Mouse (Mus musculus): Measurements from ENCODE around the gene Ripor3. TPM values are rescaled to one million over a fixed set of nuclear protein-coding genes. Genes with fewer than 3 reads are reported as not detected.

The Ripor3 gene
- total RNA-seq, 2 experiments from 2014 or later: 3.5 to 5.8 TPM

DNA sequence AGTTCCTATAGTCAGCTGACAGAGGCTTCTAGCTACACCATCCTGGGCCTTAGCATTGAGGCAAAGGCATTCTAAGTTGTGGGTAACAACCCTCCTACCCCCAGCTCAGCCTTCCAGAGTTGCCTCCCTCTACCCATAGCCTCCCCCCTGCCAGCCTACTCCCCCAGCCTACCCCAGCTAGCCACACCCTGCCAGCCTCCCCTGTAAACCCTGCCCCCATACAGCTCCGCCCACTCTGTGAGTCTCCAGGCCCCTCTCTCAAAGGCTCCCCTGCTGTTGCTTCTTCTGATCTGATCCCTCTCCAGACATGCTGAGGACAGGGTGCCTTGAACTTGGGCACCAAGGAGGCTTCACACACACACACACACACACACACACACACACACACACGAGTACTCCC, 21.4 kb upstream of the Ripor3 start:
- DNase-seq: no peak

- DNase-seq: no peak
These were observed 18.0 kb upstream of the Ripor3 start for GRCm38 (mm10) chr2:168028376-168028775.

GRCm38 (mm10) chr2:168026467-168026866, 16.0 kb upstream of the Ripor3 start:
- no peak for DNase-seq

DNA sequence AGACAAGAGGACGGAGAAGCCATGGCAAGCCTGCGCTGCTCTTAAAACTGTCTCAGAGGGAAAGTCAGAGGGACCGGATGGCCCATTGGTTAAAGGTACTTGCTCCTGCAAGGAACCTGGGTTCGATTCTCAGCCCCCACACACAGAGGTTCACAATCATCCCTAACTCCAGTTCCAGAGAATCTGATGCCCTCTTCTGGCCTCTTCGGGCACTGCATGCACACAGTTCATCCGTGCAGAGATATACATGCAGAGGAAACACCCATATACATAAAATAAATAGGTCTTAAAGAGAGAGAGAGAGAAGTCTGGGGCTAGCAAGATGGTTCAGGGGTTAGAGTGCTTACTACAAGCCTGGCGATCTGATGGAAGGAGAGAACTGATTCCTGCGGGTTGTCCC, 15.5 kb upstream of the Ripor3 start:
- DNase-seq: no peak

- peak; percentile 62 for DNase-seq
These were observed 14.8 kb upstream of the Ripor3 start for GRCm38 (mm10) chr2:168025174-168025573.

- no peak for DNase-seq
These were observed 13.5 kb upstream of the Ripor3 start for GRCm38 (mm10) chr2:168023763-168024402.

DNA sequence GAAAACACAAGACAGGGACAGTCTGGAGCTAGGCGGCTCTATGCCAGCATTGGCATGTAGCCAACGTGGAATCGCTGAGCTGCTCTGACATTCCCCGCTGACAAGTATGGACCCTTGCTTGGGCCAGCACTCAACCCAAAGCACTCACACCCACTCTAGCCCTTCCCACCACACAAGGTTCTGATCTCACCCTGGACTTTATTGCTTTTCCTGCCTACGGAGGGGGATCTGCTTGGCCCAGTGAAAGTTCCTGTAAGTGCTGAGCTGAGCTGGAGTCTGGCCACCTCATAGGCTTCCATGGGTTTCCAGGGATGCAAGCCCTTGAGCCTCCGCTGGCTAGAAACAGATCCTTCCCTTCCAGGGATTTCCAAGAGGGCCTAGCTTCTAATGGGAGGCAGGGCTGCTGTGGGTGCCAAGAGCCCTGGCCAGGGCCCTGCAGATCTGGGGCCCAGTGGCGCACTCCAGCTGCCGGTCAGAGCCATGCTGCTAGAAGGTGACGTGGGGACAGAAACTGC, 8.8 kb upstream of the Ripor3 start:
- DNase-seq: peak; percentile 77

DNA sequence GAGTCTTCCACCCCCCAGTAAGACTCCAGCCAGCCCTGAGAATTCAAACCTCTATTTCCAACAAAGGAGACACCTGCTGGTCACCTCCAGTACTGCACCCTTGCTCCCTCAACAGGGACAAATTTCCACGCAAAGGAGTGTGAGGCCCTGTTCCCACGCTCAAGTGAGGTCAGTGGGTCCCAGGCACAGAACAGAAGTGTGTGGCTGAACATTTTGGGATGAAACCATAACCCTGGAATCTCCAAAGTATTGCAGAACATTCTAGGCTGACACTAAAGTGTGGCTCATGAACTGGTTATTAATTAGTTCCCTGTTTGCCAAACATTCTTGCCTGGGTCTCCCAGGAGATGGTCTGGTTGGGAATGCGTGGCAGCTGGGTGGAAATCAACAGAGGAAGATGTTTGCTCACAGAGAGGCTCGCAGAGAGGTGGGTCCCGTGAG, 6.6 kb upstream of the Ripor3 start:
- DNase-seq: peak; percentile 87

DNA sequence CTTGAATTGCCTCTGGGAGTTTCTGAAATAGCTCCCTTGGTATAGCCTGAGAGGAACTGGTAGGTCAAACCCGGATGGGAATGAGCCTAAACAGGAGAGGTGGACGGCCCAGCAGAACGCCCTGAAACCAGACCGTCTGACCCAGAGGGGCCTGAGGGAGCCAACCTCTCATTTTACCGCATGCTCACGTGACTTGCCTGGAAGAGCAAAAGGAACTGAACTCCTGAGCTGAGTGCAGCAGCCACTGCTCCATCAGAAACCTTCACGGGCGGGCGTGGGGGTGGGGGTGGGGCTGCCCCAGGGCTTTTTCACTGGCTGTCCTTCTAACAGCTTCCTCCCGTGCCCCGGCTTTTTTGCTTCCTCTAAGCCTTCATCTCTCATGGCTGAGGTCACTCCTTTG, 475 bp upstream of the Ripor3 start:
- no peak for DNase-seq

GRCm38 (mm10) chr2:168008132-168008531, 2.3 kb downstream of the Ripor3 start:
- no peak for DNase-seq

- DNase-seq: no peak
These were observed 3.9 kb downstream of the Ripor3 start for GRCm38 (mm10) chr2:168006489-168006888.

- no peak for DNase-seq
These were observed 4.8 kb downstream of the Ripor3 start for GRCm38 (mm10) chr2:168005616-168006015.

DNA sequence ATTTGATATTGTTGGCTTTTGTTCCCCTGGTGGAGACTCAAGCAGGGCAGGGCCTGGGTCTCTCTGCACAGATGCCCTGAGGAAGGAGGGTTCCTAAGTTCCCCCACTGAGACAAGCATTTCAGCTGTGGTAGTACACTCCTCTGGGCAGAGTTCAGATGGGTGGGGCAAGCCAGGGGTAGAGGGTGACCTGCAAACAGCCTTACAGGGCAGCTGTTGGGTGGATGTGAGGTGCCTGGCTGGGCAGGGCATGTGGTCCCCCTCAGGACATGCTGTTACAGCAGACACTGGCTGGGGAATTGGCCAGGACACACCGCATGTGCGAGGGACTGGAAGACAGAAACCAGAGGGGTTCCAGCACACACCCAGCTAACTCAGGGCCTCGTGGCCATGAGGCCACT, 5.4 kb downstream of the Ripor3 start:
- no peak for DNase-seq

- no peak for DNase-seq
These were observed 6.0 kb downstream of the Ripor3 start for GRCm38 (mm10) chr2:168004369-168004768.

DNA sequence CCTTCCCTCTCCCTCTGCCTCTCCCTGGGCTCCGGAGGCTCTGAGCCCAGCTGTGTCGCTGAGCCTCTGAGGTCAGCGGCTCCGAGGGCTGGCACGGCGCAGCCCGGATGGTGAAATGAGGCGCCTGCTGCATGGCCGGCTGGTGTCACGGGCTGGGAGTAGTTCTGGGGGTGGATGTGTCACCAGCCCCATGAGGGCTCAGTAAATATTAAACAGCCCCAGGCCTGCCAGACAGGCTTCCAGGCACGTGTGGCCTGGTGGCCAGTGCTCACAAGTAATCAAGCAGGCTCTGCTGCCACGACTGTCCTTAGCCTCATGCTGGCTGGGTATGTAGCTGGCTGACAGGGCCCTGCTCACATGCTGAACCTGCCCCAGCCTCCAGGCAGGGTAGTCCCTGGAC, 7.0 kb downstream of the Ripor3 start:
- no peak for DNase-seq

DNA sequence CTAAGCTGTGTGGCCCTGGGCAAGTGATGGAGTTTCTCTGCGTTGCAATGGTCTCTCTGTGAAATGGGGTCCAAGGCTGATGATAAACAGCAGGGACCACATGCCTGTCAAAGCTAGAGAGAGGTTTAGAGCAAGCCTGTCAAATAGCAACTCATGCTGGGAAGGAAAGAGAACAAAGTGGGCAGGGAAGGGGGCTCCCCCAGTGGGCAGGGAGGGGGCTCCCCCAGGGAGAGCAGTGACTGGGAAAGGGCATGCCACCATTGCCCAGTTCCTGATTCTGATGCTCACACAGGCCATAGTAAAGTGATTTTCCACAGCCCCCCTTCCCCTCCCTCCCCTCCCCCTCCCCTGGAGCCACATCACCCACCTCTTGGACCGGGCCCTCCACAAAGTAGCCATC, 7.5 kb downstream of the Ripor3 start:
- no peak for DNase-seq

GRCm38 (mm10) chr2:168002188-168002587, 8.2 kb downstream of the Ripor3 start:
- DNase-seq: no peak

DNA sequence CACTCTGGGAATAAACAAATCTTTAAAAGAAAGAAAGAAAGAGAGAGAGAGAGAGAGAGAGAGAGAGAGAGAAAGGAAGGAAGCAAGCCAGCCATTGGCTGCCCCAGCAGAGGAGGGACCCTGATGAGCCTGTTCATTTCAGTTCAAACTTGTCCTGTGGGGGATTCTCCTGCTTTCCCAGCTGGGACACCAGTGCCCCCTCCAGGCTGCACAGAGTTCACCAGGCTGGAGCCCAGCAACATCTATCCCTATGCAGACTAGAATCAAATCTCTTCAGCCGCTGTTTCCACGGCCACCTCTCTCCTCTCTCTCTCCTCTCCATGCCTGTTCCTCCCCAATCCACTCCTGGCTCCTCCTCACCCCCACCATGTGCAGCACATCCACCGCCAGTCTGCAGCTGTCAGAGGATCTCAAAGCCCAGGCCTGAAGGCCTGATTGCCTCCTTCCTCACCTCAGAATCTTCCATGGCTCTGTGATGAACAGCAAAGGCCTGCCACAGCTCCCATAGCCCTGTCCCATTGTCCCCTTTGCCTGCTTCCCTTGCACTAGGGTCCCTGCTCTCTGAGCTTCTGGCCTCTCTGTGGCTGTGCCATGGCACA, 11.2 kb downstream of the Ripor3 start:
- no peak for DNase-seq

- no peak for DNase-seq
These were observed 12.9 kb downstream of the Ripor3 start for GRCm38 (mm10) chr2:167997562-167997961.

GRCm38 (mm10) chr2:167996672-167997215, 13.7 kb downstream of the Ripor3 start:
- DNase-seq: no peak

DNA sequence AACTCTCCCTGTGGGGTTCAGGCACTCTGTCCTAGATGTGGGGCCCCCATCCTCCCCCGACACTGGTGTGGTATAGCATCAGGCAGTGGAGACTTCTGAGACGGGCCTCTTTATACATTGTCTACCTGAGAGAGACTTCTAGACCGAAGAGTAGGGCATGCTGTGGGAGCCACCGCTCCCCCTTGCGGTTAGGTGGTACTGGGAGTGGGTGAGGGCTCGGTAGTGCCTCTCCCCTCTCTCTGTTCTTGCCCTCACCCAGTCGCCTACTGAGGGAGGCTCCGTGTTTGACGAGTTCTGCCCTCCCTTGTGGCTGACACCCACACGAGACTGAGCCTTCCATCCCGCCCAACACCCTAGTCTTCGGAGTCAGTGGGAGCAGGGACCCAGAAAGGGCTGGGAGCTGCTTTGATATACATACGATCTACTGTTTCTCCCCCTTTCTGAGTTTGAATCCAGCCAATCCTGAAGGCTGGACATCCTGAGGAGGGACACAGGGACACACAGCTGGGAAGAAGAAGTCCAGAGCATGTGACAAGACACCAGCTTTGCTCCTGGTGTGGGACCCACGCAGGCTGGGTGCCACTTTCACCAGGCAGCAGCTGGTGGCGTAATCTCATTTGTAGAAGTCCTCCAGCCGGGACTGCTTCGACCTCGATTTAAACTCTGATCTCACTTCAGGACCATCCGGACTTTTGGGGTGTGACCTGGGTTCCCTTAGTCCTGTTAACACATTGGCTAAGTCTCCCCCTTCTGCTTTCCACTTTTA, 14.4 kb downstream of the Ripor3 start:
- no peak for DNase-seq

- no peak for DNase-seq
These were observed 17.2 kb downstream of the Ripor3 start for GRCm38 (mm10) chr2:167993260-167993659.

DNA sequence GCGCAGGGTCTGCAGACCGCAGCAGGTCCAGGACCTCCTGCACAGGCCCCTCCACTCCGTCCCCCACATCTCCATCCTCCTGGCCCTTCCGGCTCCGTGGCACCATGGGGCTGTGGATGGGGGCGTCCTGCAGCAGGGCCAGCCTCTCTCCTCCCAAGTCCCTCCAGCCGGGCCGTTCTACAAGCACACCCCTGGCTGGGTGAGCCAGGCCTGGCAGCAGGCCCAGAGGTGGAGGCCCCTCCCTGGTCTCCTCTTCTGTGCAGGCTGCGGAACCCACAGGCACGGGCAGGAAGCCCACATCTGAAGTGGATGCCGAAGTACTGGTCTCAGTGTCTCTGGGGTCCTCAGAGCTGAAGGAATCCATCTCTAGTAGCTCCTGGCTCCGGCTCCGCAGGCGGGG, 21.1 kb downstream of the Ripor3 start:
- DNase-seq: peak; percentile 66

All from gastrocnemius, postnatal 10 days (tissue).